Mouse (Mus musculus) stomach, embryonic 14.5 days (tissue): ENCODE data around the gene Fbxw10. TPM values are rescaled to one million over a fixed set of nuclear protein-coding genes. Genes with fewer than 3 reads are reported as not detected.

Experiments used
- ATAC-seq: fragments of 200-750 bp; cut with Nextera tagmentation; 2 replicates; pipeline ENCODE4 v1.8.0; 2017; ENCODE audit warnings: low read depth, moderate TSS enrichment; ENCODE audit not compliant: insufficient number of reproducible peaks, insufficient read depth, low FRiP score
- H3K27ac ChIP-seq: fragments of 300-500 bp; sonication (generic); 2 replicates; pipeline ENCODE4 v1.5.1; 2014; ENCODE audit warnings: mild to moderate bottlenecking, low read length, moderate library complexity, mixed read lengths
- H3K27me3 ChIP-seq: fragments of 300-500 bp; sonication (generic); 2 replicates; pipeline ENCODE4 v1.6.1; 2014; ENCODE audit warnings: low read length, control low read depth, mixed read lengths; ENCODE audit not compliant: control insufficient read depth, insufficient read depth
- H3K36me3 ChIP-seq: fragments of 300-500 bp; sonication (generic); 2 replicates; pipeline ENCODE4 v1.6.1; 2014; ENCODE audit warnings: mild to moderate bottlenecking, control low read depth, low read length, moderate library complexity, mixed read lengths; ENCODE audit not compliant: control insufficient read depth, insufficient read depth
- H3K4me1 ChIP-seq: fragments of 300-500 bp; sonication (generic); 2 replicates; pipeline ENCODE4 v1.6.1; 2014; ENCODE audit warnings: low read length, control low read depth, mixed read lengths; ENCODE audit not compliant: control insufficient read depth, insufficient read depth
- H3K4me2 ChIP-seq: fragments of 300-500 bp; sonication (generic); replicated peaks from 2 replicates; pipeline ENCODE4 v1.6.1; 2014; ENCODE audit warnings: low read depth, low read length, control low read depth
- H3K4me3 ChIP-seq: fragments of 300-500 bp; sonication (generic); 2 replicates; pipeline ENCODE4 v1.5.1; 2014; ENCODE audit warnings: low read depth, low read length, control low read depth
- H3K9ac ChIP-seq: fragments of 300-500 bp; sonication (generic); replicated peaks from 2 replicates; pipeline ENCODE4 v1.6.1; 2014; ENCODE audit warnings: low read depth, mild to moderate bottlenecking, control low read depth, low read length, moderate library complexity, mixed read lengths
- H3K9me3 ChIP-seq: fragments of 300-500 bp; sonication (generic); 2 replicates; pipeline ENCODE4 v1.6.1; 2016; ENCODE audit warnings: low read depth, low read length, control low read depth; ENCODE audit not compliant: control insufficient read depth
- WGBS: fragments of 180-500 bp; shearing (Covaris S2); extraction: QIAGEN DNeasy Blood & Tissue Kit; methylation state at CpG from one replicate; pipeline ENCODE4 v1.1.7; 2014; 5-methylcytosine and 5-hydroxymethylcytosine counted together
- polyA plus RNA-seq: library from polyadenylated mRNA; unstranded; fragments of >200 nt; fragmentation: Nextera tagmentation; extraction: Ambion mirVana; gene quantifications from 2 replicates; pipeline ENCODE4 v1.2.1, GENCODE M21; 2014

Gene Fbxw10
- polyA plus RNA-seq, 1 experiment from 2014 or later: 1.1 TPM

- Histone ChIP-seq H3K36me3 (no peaks in the 10 kb centered on the region), H3K4me1 (peaks cover 4% of the 10 kb centered on the region; the same call in 1 of the 2 replicates), H3K9ac (no peak overlapping the region; the same call in 1 of the 2 replicates), H3K4me3 (no peak overlapping the region), H3K4me2 (peak overlapping the region; percentile 37; the same call in 1 of the 2 replicates), H3K27me3 (no peaks in the 10 kb centered on the region), H3K27ac (peak overlapping the region; percentile 35; the same call in 1 of the 2 replicates), H3K9me3 (no peaks in the 10 kb centered on the region)
- 61% methylated on average over 6 of the region's 6 CpGs for WGBS
- no peak for ATAC-seq
These were observed 73.3 kb downstream of the Fbxw10 start for GRCm38 (mm10) chr11:62919946-62920742.

- Histone ChIP-seq H3K9ac (no peak overlapping the region; the same call in 1 of the 2 replicates), H3K4me3 (peak overlapping the region; percentile 11; the same call in 1 of the 2 replicates), H3K4me1 (peaks cover 4% of the 10 kb centered on the region; the same call in 1 of the 2 replicates), H3K27me3 (no peaks in the 10 kb centered on the region), H3K36me3 (no peaks in the 10 kb centered on the region), H3K9me3 (no peaks in the 10 kb centered on the region), H3K27ac (peak overlapping the region; percentile 92; the same call in 1 of the 2 replicates), H3K4me2 (peak overlapping the region; percentile 37; the same call in 1 of the 2 replicates)
- 20% methylated on average over 6 of the region's 6 CpGs for WGBS
- no peak for ATAC-seq
These were observed 73.8 kb downstream of the Fbxw10 start for GRCm38 (mm10) chr11:62920743-62921050.

- Histone ChIP-seq H3K9me3 (no peaks in the 10 kb centered on the region), H3K9ac (no peak overlapping the region; the same call in 1 of the 2 replicates), H3K4me2 (peak overlapping the region; percentile 37), H3K27me3 (no peaks in the 10 kb centered on the region), H3K27ac (peak overlapping the region; percentile 92), H3K4me1 (peaks cover 4% of the 10 kb centered on the region; the same call in 1 of the 2 replicates), H3K4me3 (peak overlapping the region; percentile 11; the same call in 1 of the 2 replicates), H3K36me3 (no peaks in the 10 kb centered on the region)
- peak; percentile 87; the same call in 1 of the 2 replicates for ATAC-seq
- WGBS: 16% methylated on average over 25 of the region's 25 CpGs
These were observed 74.4 kb downstream of the Fbxw10 start for GRCm38 (mm10) chr11:62921052-62921977.

GRCm38 (mm10) chr11:62924091-62924761, 77.4 kb downstream of the Fbxw10 start:
- no peak overlapping the region for H3K27ac ChIP-seq
- ATAC-seq: no peak
- H3K9me3 ChIP-seq: no peaks in the 10 kb centered on the region
- WGBS: 66% methylated on average over 6 of the region's 6 CpGs
- no peaks in the 10 kb centered on the region for H3K27me3 ChIP-seq
- H3K4me3 ChIP-seq: no peak overlapping the region
- peaks cover 4% of the 10 kb centered on the region; the same call in 1 of the 2 replicates for H3K4me1 ChIP-seq
- no peaks in the 10 kb centered on the region for H3K36me3 ChIP-seq
- H3K9ac ChIP-seq: no peak overlapping the region
- no peak overlapping the region for H3K4me2 ChIP-seq

Other genes starting within 250 kb of the Fbxw10 start
- 9.0 and 10.1 TPM in 2 replicates for gene Lrrc75a, start 198.5 kb upstream of the Fbxw10 start, polyA plus RNA-seq
- gene Mmgt2, start 198.4 kb upstream of the Fbxw10 start, polyA plus RNA-seq: 49.6 and 50.5 TPM in 2 replicates
- 10.1 and 10.9 TPM in 2 replicates for gene Zfp287, start 115.2 kb upstream of the Fbxw10 start, polyA plus RNA-seq
- gene Gm10428, start 94.0 kb upstream of the Fbxw10 start, polyA plus RNA-seq: not detected in 2 replicates
- 23.2 and 24.9 TPM in 2 replicates for gene Zfp286, start 57.6 kb upstream of the Fbxw10 start, polyA plus RNA-seq
- 16.8 and 19.1 TPM in 2 replicates for gene Trim16, start 26.8 kb upstream of the Fbxw10 start, polyA plus RNA-seq
- gene Tvp23b, start 32.4 kb downstream of the Fbxw10 start, polyA plus RNA-seq: 64.9 and 69.3 TPM in 2 replicates
- not detected in 2 replicates for gene Cdrt4, start 104.1 kb downstream of the Fbxw10 start, polyA plus RNA-seq
- not detected in 2 replicates for gene Tekt3, start 214.6 kb downstream of the Fbxw10 start, polyA plus RNA-seq